Mouse (Mus musculus): ENCODE data around the gene Fars2.

DNA sequence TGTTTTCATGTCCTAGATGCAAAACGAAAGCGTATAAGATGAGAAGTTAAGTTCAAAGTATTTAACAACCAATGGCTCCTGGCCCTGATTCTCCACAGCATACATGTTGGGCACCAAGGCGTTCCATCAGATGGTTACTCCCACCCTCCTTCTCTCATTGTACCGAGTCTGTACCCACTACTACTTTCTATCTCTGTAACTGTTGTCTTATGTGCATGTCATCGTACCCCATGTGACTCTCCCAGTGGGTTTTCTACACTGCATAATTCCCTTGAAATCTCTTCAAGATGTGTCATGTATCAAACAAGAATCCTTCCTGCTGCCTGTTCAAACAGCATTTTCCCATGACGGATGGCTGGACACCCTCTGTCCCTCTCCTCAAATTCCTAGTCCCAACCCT lies 388.5 kb downstream of the Fars2 start:
- TF ChIP-seq CTCF (IDR thresholded peaks at IDR 0.05; ENCODE audit: extremely low read depth, insufficient read depth, insufficient read length, insufficient replicate concordance) (no peak), POLR2A (IDR thresholded peaks at IDR 0.05; ENCODE audit: low read depth, low read length) (no peak)

Measured in spleen, adult 2 months (tissue).